In the genomic region with DNA sequence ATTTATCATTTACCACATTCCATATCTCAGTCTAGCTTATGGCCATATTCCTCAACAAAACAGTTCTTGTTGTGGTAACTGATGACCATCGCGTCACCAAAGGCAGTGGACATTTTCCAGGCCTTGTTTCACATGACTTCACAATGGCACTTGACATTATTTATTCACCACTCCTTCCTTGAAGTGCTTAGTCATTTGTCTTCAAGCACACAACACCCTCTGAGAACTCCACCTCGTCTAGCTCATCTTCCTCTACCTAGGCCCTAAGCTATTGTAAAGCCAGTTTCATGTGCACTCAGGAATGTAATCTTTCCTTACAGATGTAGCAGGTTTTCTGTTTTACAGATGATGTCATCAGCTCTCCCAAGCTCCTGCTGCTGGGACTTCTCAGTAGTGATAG, we compare ENCODE assay signal across 18 mouse cellular contexts.
"Had no signal": no experiment of that assay in that cellular context is flagged by ENCODE, and none has a peak within 500 bp of the region (broad histone marks: within the 10 kb centered on the region; RNA-seq: fewer than 3 reads in every experiment).

No protein-coding gene starts in this region.

- H3K27me3 ChIP-seq: liver, embryonic 12.5 days; midbrain, embryonic 12.5 days; neural tube, embryonic 13.5 days; neural tube, embryonic 15.5 days had no signal

- H3K36me3 ChIP-seq: liver, embryonic 12.5 days; midbrain, embryonic 10.5 days; midbrain, embryonic 12.5 days; neural tube, embryonic 13.5 days; neural tube, embryonic 15.5 days had no signal

- H3K4me1 ChIP-seq: midbrain, embryonic 12.5 days had no signal

- H3K4me2 ChIP-seq: liver, embryonic 12.5 days; lung, embryonic 14.5 days; midbrain, embryonic 12.5 days; neural tube, embryonic 13.5 days; neural tube, embryonic 15.5 days had no signal

- DNase-seq: lung, embryonic 14.5 days; midbrain, embryonic 14.5 days; retina, postnatal 1 day; right cerebral cortex, adult 18-20 months; right cerebral cortex, postnatal 25 days; right cerebral cortex, postnatal 4 days; spleen, adult 18-20 months; thymus, adult 2 months; thymus, postnatal 25 days; thymus, postnatal 4 days had no signal

- H3K27ac ChIP-seq: liver, embryonic 12.5 days; liver, embryonic 14.5 days; midbrain, embryonic 10.5 days; midbrain, embryonic 12.5 days; neural tube, embryonic 13.5 days; neural tube, embryonic 15.5 days had no signal

- H3K4me3 ChIP-seq: liver, embryonic 12.5 days; midbrain, embryonic 10.5 days; midbrain, embryonic 12.5 days; myocyte; neural tube, embryonic 13.5 days; neural tube, embryonic 15.5 days had no signal

- H3K9ac ChIP-seq: liver, embryonic 12.5 days; liver, embryonic 14.5 days; lung, embryonic 14.5 days; midbrain, embryonic 12.5 days; neural tube, embryonic 13.5 days; neural tube, embryonic 15.5 days had no signal

- ATAC-seq: liver, embryonic 12.5 days; midbrain, embryonic 16.5 days had no signal

- H3K9me3 ChIP-seq: liver, embryonic 12.5 days; midbrain, embryonic 12.5 days; neural tube, embryonic 13.5 days; neural tube, embryonic 15.5 days had no signal
